Mouse (Mus musculus): ENCODE results near the gene Rsbn1l. TPM values are rescaled to one million over a fixed set of nuclear protein-coding genes. Genes with fewer than 3 reads are reported as not detected.

The Rsbn1l gene
- 10 to 100 TPM; 11.3 to 13.3 TPM for total RNA-seq (2021)
- long read RNA-seq, experiment 1, full-length matches to known transcripts = 1 of 3 reads
- long read RNA-seq, experiment 1, partial matches to known transcripts = 0 of 3 reads
- long read RNA-seq, experiment 1, other reads (novel, unspliced or antisense) = 2 of 3 reads
- long read RNA-seq, experiment 2, partial matches to known transcripts = 0 of 8 reads
- long read RNA-seq, experiment 2, other reads (novel, unspliced or antisense) = 8 of 8 reads

GRCm38 (mm10) chr5:20956298-20956697 lies at the start of gene Rsbn1l:
Rsbn1l (minus strand) TSS chr5:20956398.
- DNase-seq = no peak

- no peak for DNase-seq
Observed at GRCm38 (mm10) chr5:21002723-21003122, 46.5 kb upstream of the Rsbn1l start.

- no peak for DNase-seq
Observed at GRCm38 (mm10) chr5:21001622-21002315, 45.6 kb upstream of the Rsbn1l start.

GRCm38 (mm10) chr5:20998427-20998826 lies 42.2 kb upstream of the Rsbn1l start:
- DNase-seq = no peak

GRCm38 (mm10) chr5:20997555-20997954 lies 41.4 kb upstream of the Rsbn1l start:
- no peak for DNase-seq

GRCm38 (mm10) chr5:20990062-20990809 lies 34.0 kb upstream of the Rsbn1l start:
- no peak for DNase-seq

GRCm38 (mm10) chr5:20986271-20986670 lies 30.1 kb upstream of the Rsbn1l start:
- no peak for DNase-seq

GRCm38 (mm10) chr5:20983505-20983904 lies 27.3 kb upstream of the Rsbn1l start:
- no peak for DNase-seq

GRCm38 (mm10) chr5:20974690-20975089 lies 18.5 kb upstream of the Rsbn1l start:
- no peak for DNase-seq

GRCm38 (mm10) chr5:20973999-20974398 lies 17.8 kb upstream of the Rsbn1l start:
- no peak for DNase-seq

GRCm38 (mm10) chr5:20973069-20973468 lies 16.9 kb upstream of the Rsbn1l start:
- DNase-seq = no peak

GRCm38 (mm10) chr5:20968963-20969362 lies 12.8 kb upstream of the Rsbn1l start:
- peak; percentile 54 to 80 for DNase-seq

- no peak for DNase-seq
Observed at GRCm38 (mm10) chr5:20968493-20968892, 12.3 kb upstream of the Rsbn1l start.

- peak in 1 of 2 experiments; percentile 52 for DNase-seq
Observed at GRCm38 (mm10) chr5:20967942-20968341, 11.7 kb upstream of the Rsbn1l start.

- no peak for DNase-seq
Observed at GRCm38 (mm10) chr5:20964446-20964845, 8.2 kb upstream of the Rsbn1l start.

- no peak for DNase-seq
Observed at GRCm38 (mm10) chr5:20963295-20963694, 7.1 kb upstream of the Rsbn1l start.

GRCm38 (mm10) chr5:20960927-20961326 lies 4.7 kb upstream of the Rsbn1l start:
- no peak for DNase-seq

- DNase-seq = no peak
Observed at GRCm38 (mm10) chr5:20955114-20955835, 923 bp downstream of the Rsbn1l start.

GRCm38 (mm10) chr5:20952337-20952925 lies 3.8 kb downstream of the Rsbn1l start:
- no peak for DNase-seq

GRCm38 (mm10) chr5:20951666-20952281 lies 4.4 kb downstream of the Rsbn1l start:
- DNase-seq = peak; percentile 96 to 99

GRCm38 (mm10) chr5:20950855-20951650 lies 5.1 kb downstream of the Rsbn1l start:
- peak; percentile 57 to 76 for DNase-seq
